Mouse (Mus musculus) liver, postnatal 0 days (tissue): ENCODE data around the gene Mecr. TPM values are rescaled to one million over a fixed set of nuclear protein-coding genes. Genes with fewer than 3 reads are reported as not detected.

Source experiments
- ATAC-seq: fragments of 200-750 bp; cut with Nextera tagmentation; 2 replicates; pipeline ENCODE4 v1.8.0; 2017; ENCODE audit warnings: mild to moderate bottlenecking, moderate library complexity
- DNase-seq: peaks from one replicate; pipeline ENCODE4 v3.0.0-alpha.2; 2016
- H3K27ac ChIP-seq: fragments of 300-500 bp; sonication (generic); 2 replicates; pipeline ENCODE4 v1.5.1; 2014; ENCODE audit warnings: antibody characterized with exemption, moderate library complexity, mild to moderate bottlenecking, low read depth
- H3K27me3 ChIP-seq: fragments of 300-500 bp; sonication (generic); 2 replicates; pipeline ENCODE4 v1.6.1; 2014; ENCODE audit warnings: low read length, control low read depth, mixed read lengths; ENCODE audit not compliant: insufficient read depth
- H3K36me3 ChIP-seq: fragments of 300-500 bp; sonication (generic); replicated peaks from 2 replicates; pipeline ENCODE4 v1.6.1; 2014; ENCODE audit warnings: mild to moderate bottlenecking, control low read depth, low read length, moderate library complexity, mixed read lengths; ENCODE audit not compliant: insufficient read depth
- H3K4me1 ChIP-seq: fragments of 300-500 bp; sonication (generic); 2 replicates; pipeline ENCODE4 v1.6.1; 2014; ENCODE audit warnings: antibody characterized with exemption, mild to moderate bottlenecking, control low read depth; ENCODE audit not compliant: insufficient read depth
- H3K4me2 ChIP-seq: fragments of 300-500 bp; sonication (generic); 2 replicates; pipeline ENCODE4 v1.6.1; 2014; ENCODE audit warnings: low read depth, mild to moderate bottlenecking, low read length, moderate library complexity, mixed read lengths
- H3K4me3 ChIP-seq: fragments of 300-500 bp; sonication (generic); 2 replicates; pipeline ENCODE4 v1.5.1; 2014; ENCODE audit warnings: low read depth, low read length
- H3K9ac ChIP-seq: fragments of 300-500 bp; sonication (generic); replicated peaks from 2 replicates; pipeline ENCODE4 v1.6.1; 2014; ENCODE audit warnings: mild to moderate bottlenecking, moderate library complexity
- H3K9me3 ChIP-seq: fragments of 300-500 bp; sonication (generic); 2 replicates; pipeline ENCODE4 v1.6.1; 2016; ENCODE audit warnings: mild to moderate bottlenecking, control low read depth, low read length, mixed read lengths
- CTCF ChIP-seq: sonication (generic); IDR thresholded peaks from 2 replicates; pipeline ENCODE4 v1.5.1; 2016; ENCODE audit warnings: antibody characterized with exemption, low read depth
- EP300 ChIP-seq: IDR thresholded peaks from 2 replicates; pipeline ENCODE4 v1.6.1; 2016; ENCODE audit warnings: antibody characterized with exemption, low read depth, mild to moderate bottlenecking
- WGBS: fragments of 180-500 bp; shearing (Covaris S2); extraction: QIAGEN DNeasy Blood & Tissue Kit; methylation state at CpG from one replicate; pipeline ENCODE4 v1.1.7; 2014; ENCODE audit not compliant: insufficient replicate concordance; 5-methylcytosine and 5-hydroxymethylcytosine counted together
- polyA plus RNA-seq: library from polyadenylated mRNA; unstranded; fragments of >200 nt; fragmentation: Nextera tagmentation; extraction: Ambion mirVana; gene quantifications from 2 replicates; pipeline ENCODE4 v1.2.1, GENCODE M21; 2015

The Mecr gene
- polyA plus RNA-seq, 1 experiment from 2014 or later, result 30.0 TPM

- TF ChIP-seq CTCF, result no peak
- TF ChIP-seq EP300, result no peak
- Histone ChIP-seq H3K36me3 (no peaks in the 10 kb centered on the region), H3K27ac (no peak overlapping the region), H3K4me1 (peaks cover 29% of the 10 kb centered on the region), H3K4me3 (no peak overlapping the region), H3K4me2 (no peak overlapping the region), H3K9me3 (no peaks in the 10 kb centered on the region), H3K9ac (no peak overlapping the region), H3K27me3 (peaks cover 73% of the 10 kb centered on the region)
- ATAC-seq (no peak), DNase-seq (no peak)
- 37% methylated on average over 13 of the region's 13 CpGs for WGBS
These were observed 72.6 kb downstream of the Mecr start for GRCm38 (mm10) chr4:131915821-131916328.

DNA sequence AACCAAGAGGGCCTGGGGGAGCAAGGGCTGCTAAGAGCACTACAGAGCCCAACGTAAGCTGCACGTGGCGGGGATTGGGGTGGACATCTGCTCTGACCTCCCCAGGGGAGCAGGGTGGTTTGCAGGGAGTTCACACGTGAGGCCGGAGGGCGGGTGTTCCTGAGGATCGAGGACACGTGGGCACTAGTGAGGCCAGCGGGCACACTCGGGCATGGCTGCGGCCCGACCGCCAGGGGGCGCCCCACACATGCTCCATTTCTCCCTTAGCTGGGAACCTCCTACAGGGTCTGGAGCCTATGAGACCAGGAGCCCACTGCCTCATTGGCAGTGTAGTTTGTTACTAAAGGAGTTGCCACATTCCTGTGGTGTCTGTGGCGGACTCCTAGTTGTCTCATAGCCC lies 73.2 kb downstream of the Mecr start:
- Histone ChIP-seq H3K9ac (no peak overlapping the region), H3K9me3 (no peaks in the 10 kb centered on the region), H3K27me3 (peaks cover 79% of the 10 kb centered on the region), H3K4me1 (peaks cover 28% of the 10 kb centered on the region), H3K27ac (no peak overlapping the region), H3K4me2 (no peak overlapping the region), H3K36me3 (no peaks in the 10 kb centered on the region), H3K4me3 (no peak overlapping the region)
- peak; percentile 90 for DNase-seq
- TF ChIP-seq EP300, result no peak
- peak; percentile 97 for TF ChIP-seq CTCF
- 6% methylated on average over 15 of the region's 15 CpGs for WGBS
- ATAC-seq, result peak; percentile 70

DNA sequence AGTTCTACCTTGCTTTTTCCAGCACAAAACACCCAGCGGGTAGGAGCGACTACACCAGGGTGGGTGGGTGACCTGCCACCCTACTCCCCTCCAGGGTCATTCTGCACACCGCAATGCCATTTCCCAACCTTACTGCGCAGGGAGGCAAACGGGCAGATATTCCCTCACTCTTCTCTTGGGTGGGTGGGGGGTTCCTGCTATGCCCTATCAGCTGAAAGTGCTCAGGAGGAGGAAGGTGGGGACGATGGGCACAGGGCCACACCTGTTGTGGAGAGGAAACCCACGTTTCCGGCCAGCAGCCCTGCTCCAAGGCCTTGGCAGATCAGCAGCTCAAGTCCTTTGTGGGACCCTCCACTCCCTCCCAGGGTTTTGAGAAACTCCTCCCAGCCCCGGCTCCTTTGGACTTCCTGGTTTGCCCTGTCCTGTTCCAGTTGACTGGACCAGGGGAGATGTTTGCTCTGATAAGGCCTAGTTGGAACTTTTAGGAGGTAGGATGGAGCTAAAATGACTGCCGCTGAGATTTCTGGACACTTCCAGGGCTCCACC lies 73.8 kb downstream of the Mecr start:
- peaks cover 80% of the 10 kb centered on the region for H3K27me3 ChIP-seq
- no peak overlapping the region for H3K27ac ChIP-seq
- ATAC-seq, result no peak
- no peaks in the 10 kb centered on the region for H3K9me3 ChIP-seq
- 62% methylated on average over 10 of the region's 10 CpGs for WGBS
- DNase-seq, result no peak
- H3K4me1 ChIP-seq, result peaks cover 31% of the 10 kb centered on the region
- no peak overlapping the region for H3K4me3 ChIP-seq
- no peak overlapping the region for H3K9ac ChIP-seq
- H3K4me2 ChIP-seq, result no peak overlapping the region
- TF ChIP-seq EP300 (no peak), CTCF (no peak)
- no peaks in the 10 kb centered on the region for H3K36me3 ChIP-seq

Other genes with a start within 250 kb of the Mecr start
- 2.6 and 2.7 TPM in 2 replicates for gene Ptpru, start 5.2 kb upstream of the Mecr start, polyA plus RNA-seq
- 35.0 and 37.5 TPM in 2 replicates for gene Srsf4, start 30.1 kb downstream of the Mecr start, polyA plus RNA-seq
- gene Tmem200b, start 78.3 kb downstream of the Mecr start, polyA plus RNA-seq, result 0.18 and 0.31 TPM in 2 replicates
- 0.18 and 0.28 TPM in 2 replicates for gene Gm10300, start 231.2 kb downstream of the Mecr start, polyA plus RNA-seq
- gene Epb41, start 231.9 kb downstream of the Mecr start, polyA plus RNA-seq, result 65.7 and 75.1 TPM in 2 replicates